Mouse (Mus musculus) layer of hippocampus, adult 2 months (tissue): ENCODE measurements around the gene C1qb. TPM values are rescaled to one million over a fixed set of nuclear protein-coding genes. Genes with fewer than 3 reads are reported as not detected.

Source experiments
- DNase-seq, 2 experiments: peaks; one replicate each; pipeline ENCODE4 v3.0.0; 2022; ENCODE audit warnings: low spot score in 2 of 2
- H3K27ac ChIP-seq: fragments of 200-600 bp; 2 replicates; pipeline ENCODE4 v1.8.1; 2022
- H3K4me3 ChIP-seq: fragments of 200-600 bp; 2 replicates; pipeline ENCODE4 v1.8.1; 2022; ENCODE audit warnings: mild to moderate bottlenecking
- CTCF ChIP-seq: fragments of 200-600 bp; conservative IDR thresholded peaks from 2 replicates; pipeline ENCODE4 v1.8.1; 2022; ENCODE audit warnings: antibody characterized with exemption, mild to moderate bottlenecking, moderate library complexity
- total RNA-seq, 2 experiments: library from RNA; stranded (reverse); gene quantifications; 2 replicates each; pipeline ENCODE4 v1.2.3; 2021

The C1qb gene
- total RNA-seq, 2 experiments from 2014 or later, result 51.1 to 52.0 TPM

- Histone ChIP-seq H3K4me3 (no peak overlapping the region), H3K27ac (no peak overlapping the region)
- TF ChIP-seq CTCF, result peak; percentile 75
- peak in 1 of 2 experiments; percentile 60 for DNase-seq
Measured at GRCm38 (mm10) chr4:136855081-136855480, 30.9 kb downstream of the C1qb start.

GRCm38 (mm10) chr4:136852989-136853388 is 33.0 kb downstream of the C1qb start:
- TF ChIP-seq CTCF, result no peak
- H3K27ac ChIP-seq, result no peak overlapping the region
- no peak for DNase-seq
- no peak overlapping the region for H3K4me3 ChIP-seq

GRCm38 (mm10) chr4:136852119-136852518 is 33.9 kb downstream of the C1qb start:
- TF ChIP-seq CTCF, result no peak

GRCm38 (mm10) chr4:136848565-136848964 is 37.4 kb downstream of the C1qb start:
- TF ChIP-seq CTCF, result no peak
- H3K4me3 ChIP-seq, result no peak overlapping the region
- DNase-seq, result no peak
- H3K27ac ChIP-seq, result no peak overlapping the region

More at GRCm38 (mm10) chr4:136852119-136852518, 33.9 kb downstream of the C1qb start:
- Histone ChIP-seq H3K4me3 (no peak overlapping the region), H3K27ac (no peak overlapping the region)
- DNase-seq, result no peak

- TF ChIP-seq CTCF, result no peak
- no peak for DNase-seq
- Histone ChIP-seq H3K4me3 (no peak overlapping the region), H3K27ac (no peak overlapping the region)
Measured at GRCm38 (mm10) chr4:136847166-136847565, 38.8 kb downstream of the C1qb start.

- Histone ChIP-seq H3K27ac (no peak overlapping the region), H3K4me3 (no peak overlapping the region)
- no peak for TF ChIP-seq CTCF
- no peak for DNase-seq
Measured at GRCm38 (mm10) chr4:136842802-136843201, 43.2 kb downstream of the C1qb start.

- TF ChIP-seq CTCF, result no peak
Measured at GRCm38 (mm10) chr4:136842033-136842432, 44.0 kb downstream of the C1qb start.

GRCm38 (mm10) chr4:136841056-136841455 is 44.9 kb downstream of the C1qb start:
- no peak overlapping the region for H3K4me3 ChIP-seq
- peak; percentile 67 to 89 for DNase-seq
- TF ChIP-seq CTCF, result peak; percentile 97
- H3K27ac ChIP-seq, result no peak overlapping the region

More at GRCm38 (mm10) chr4:136842033-136842432, 44.0 kb downstream of the C1qb start:
- H3K27ac ChIP-seq, result no peak overlapping the region
- H3K4me3 ChIP-seq, result no peak overlapping the region
- DNase-seq, result no peak

- no peak overlapping the region for H3K4me3 ChIP-seq
- DNase-seq, result no peak
- no peak for TF ChIP-seq CTCF
- H3K27ac ChIP-seq, result no peak overlapping the region
Measured at GRCm38 (mm10) chr4:136838462-136838861, 47.5 kb downstream of the C1qb start.

GRCm38 (mm10) chr4:136838026-136838425 is 48.0 kb downstream of the C1qb start:
- Histone ChIP-seq H3K4me3 (no peak overlapping the region), H3K27ac (no peak overlapping the region)
- no peak for DNase-seq
- no peak for TF ChIP-seq CTCF

GRCm38 (mm10) chr4:136836387-136836931 is 49.5 kb downstream of the C1qb start:
- Histone ChIP-seq H3K27ac (peak overlapping the region; percentile 99), H3K4me3 (peak overlapping the region; percentile 69)
- DNase-seq, result peak in 1 of 2 experiments; percentile 18
- TF ChIP-seq CTCF, result peak; percentile 29; the same call in 1 of the 2 replicates

GRCm38 (mm10) chr4:136835621-136836386 is 50.2 kb downstream of the C1qb start, which contains the start of gene Ephb2:
Gene Ephb2 (minus strand): TSS chr4:136835988.
- no peak for TF ChIP-seq CTCF
- peak within 1 kb of the TSS; percentile 69 for H3K4me3 ChIP-seq
- H3K27ac ChIP-seq, result peak within 1 kb of the TSS; percentile 99
- DNase-seq, result peak; percentile 59 to 76

GRCm38 (mm10) chr4:136834815-136835620 is 51.0 kb downstream of the C1qb start:
- Histone ChIP-seq H3K4me3 (peak overlapping the region; percentile 69), H3K27ac (peak overlapping the region; percentile 49; the same call in 1 of the 2 replicates)
- DNase-seq, result peak in 1 of 2 experiments; percentile 22
- TF ChIP-seq CTCF, result no peak
